Mouse (Mus musculus) splenic B cell, adult 2 months (primary cell): ENCODE data around the gene Wdr91.

Source experiments
- DNase-seq: peaks from one replicate; pipeline ENCODE4 v3.0.0-alpha.2; 2011; ENCODE audit warnings: low read depth, low spot score
- H3K27me3 ChIP-seq: 2 replicates; pipeline ENCODE4 v1.6.1; 2012; ENCODE audit warnings: mild to moderate bottlenecking, low read length, moderate library complexity, mixed read lengths; ENCODE audit not compliant: control insufficient read depth, poor library complexity, insufficient read depth, severe bottlenecking
- H3K36me3 ChIP-seq: 2 replicates; pipeline ENCODE4 v1.6.1; 2012; ENCODE audit warnings: mild to moderate bottlenecking, low read length, moderate library complexity, mixed read lengths; ENCODE audit not compliant: control insufficient read depth, poor library complexity, insufficient read depth, severe bottlenecking

Gene Wdr91

DNA sequence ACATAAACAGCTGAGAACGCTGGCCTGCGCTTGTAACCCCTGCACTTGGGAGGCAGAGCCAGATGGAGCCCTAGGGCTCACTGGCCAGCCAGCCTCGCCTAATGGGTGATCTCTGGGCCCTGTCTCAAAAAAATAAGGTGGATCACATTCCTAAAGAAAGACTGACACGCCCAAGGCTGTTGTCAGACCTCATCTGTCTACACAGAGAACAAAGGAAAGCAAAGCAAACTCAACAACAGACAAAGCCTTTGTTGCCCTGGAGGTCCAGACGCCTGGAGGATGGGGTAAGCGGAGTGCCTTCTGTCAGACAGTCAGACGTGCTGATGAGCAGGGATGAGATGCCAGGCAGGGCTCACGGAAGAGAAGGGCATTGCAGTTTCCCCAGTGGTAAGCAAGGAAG, 43.9 kb downstream of the Wdr91 start:
- no peak for DNase-seq
- Histone ChIP-seq H3K36me3 (no peaks in the 10 kb centered on the region), H3K27me3 (no peaks in the 10 kb centered on the region; the same call in 1 of the 2 replicates)

GRCm38 (mm10) chr6:34865711-34866593, 44.7 kb downstream of the Wdr91 start:
- peak; percentile 54 for DNase-seq
- no peaks in the 10 kb centered on the region; the same call in 1 of the 2 replicates for H3K27me3 ChIP-seq
- no peaks in the 10 kb centered on the region for H3K36me3 ChIP-seq

DNA sequence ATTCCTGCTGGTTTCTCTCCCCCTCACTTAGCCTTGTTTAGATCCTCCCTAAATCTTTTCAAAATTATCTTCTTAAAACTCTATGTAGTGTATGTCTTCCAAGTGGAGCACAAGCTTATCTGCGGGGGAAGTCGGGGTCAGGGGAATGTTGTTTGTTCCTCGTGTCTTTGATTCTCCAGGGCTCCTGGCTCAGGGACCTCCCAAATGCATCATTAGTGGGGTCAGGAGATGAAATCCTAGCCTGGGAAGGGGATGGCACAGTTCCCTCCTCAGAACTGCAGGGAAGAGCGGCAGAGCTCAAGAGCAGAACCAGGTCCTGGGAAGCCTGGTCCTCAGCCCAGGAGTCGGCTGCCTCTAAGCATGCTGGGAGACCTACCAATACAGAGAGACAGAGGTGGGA, 45.5 kb downstream of the Wdr91 start:
- Histone ChIP-seq H3K36me3 (no peaks in the 10 kb centered on the region), H3K27me3 (no peaks in the 10 kb centered on the region; the same call in 1 of the 2 replicates)
- DNase-seq: no peak

- no peak for DNase-seq
- no peaks in the 10 kb centered on the region; the same call in 1 of the 2 replicates for H3K27me3 ChIP-seq
- no peaks in the 10 kb centered on the region for H3K36me3 ChIP-seq
These were observed 46.7 kb downstream of the Wdr91 start for GRCm38 (mm10) chr6:34863786-34864514.

DNA sequence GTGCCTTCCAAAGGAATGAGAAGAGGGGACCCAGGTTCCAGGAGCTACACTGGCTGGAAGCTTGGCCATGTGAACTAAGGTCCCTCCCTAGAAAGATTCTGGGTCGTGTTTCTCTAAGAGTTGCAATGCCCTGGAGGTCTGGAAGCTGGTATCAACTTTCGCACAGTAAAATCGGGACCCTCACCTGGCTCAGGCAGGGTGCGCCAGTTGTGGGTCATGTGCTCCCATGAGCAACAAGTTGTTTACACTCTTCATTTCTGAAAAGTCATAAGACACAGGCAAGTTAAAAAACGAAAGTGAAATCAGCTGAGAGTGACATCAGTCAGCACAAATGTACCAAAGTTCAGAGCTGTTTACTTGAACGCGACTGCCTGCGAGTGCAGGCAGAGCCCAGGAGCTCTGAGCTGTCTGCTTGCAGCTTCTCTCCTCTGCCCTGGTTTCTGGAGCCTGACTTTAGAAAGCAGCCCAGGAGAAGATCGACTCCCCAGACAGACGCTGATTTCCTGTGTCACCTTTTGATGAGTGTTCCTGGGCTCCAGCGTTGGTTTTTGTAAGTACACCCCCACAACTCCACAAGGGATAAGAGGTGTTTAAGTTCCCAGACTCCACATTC, 47.8 kb downstream of the Wdr91 start, which contains the start of gene Tmem140:
Tmem140 (plus strand) TSS at position 356 of the 613 bp plus-strand sequence.
- Histone ChIP-seq H3K36me3 (no peaks in the 10 kb centered on the region), H3K27me3 (no peaks in the 10 kb centered on the region; the same call in 1 of the 2 replicates)
- peak; percentile 74 for DNase-seq

DNA sequence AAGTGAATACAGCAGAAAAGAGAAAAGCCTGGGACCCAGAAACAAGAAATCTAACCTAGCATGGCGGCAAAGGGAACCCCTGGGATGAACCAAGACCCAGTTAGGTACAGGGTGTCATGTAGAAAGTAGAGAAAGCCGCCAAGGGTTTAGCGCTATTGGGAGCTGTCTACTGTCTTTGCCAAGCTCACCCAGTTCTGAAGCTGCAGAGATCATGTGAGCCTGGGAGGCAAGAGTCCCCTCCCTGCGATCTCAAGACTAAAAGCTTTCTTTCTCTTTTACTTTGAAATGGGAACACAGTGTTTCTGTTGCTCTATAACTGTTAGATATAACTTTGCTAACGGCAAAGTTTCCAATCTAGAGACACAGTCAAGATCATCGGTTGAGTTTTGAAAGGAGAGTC, 48.3 kb downstream of the Wdr91 start:
- H3K27me3 ChIP-seq: no peaks in the 10 kb centered on the region; the same call in 1 of the 2 replicates
- H3K36me3 ChIP-seq: no peaks in the 10 kb centered on the region
- DNase-seq: peak; percentile 57

- DNase-seq: no peak
These were observed 49.1 kb downstream of the Wdr91 start for GRCm38 (mm10) chr6:34861546-34862053.

DNA sequence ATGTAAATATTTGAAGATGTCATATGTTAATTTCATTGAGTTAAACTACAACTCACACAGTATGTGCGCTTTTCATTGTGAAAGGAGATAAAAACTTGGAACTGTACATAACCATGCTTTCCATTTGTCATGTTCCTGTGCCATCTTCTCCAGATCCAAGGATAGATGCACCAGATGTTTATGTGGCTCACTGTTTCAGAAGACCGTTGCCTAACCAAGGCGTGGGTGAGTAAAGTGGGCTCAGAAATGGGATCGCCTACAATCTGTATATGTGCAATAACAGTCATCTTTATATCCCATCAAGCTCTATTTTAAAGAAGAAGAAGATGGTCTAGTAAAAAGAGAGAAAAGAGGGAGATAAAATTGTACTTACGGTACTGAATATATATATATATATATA, 78.3 kb downstream of the Wdr91 start:
- Histone ChIP-seq H3K36me3 (no peaks in the 10 kb centered on the region), H3K27me3 (no peaks in the 10 kb centered on the region)
- DNase-seq: no peak

More at GRCm38 (mm10) chr6:34861546-34862053, 49.1 kb downstream of the Wdr91 start:
- H3K36me3 ChIP-seq: no peaks in the 10 kb centered on the region
- H3K27me3 ChIP-seq: no peaks in the 10 kb centered on the region; the same call in 1 of the 2 replicates
